Mouse (Mus musculus): ENCODE results near the gene Kazn.

The Kazn gene

DNA sequence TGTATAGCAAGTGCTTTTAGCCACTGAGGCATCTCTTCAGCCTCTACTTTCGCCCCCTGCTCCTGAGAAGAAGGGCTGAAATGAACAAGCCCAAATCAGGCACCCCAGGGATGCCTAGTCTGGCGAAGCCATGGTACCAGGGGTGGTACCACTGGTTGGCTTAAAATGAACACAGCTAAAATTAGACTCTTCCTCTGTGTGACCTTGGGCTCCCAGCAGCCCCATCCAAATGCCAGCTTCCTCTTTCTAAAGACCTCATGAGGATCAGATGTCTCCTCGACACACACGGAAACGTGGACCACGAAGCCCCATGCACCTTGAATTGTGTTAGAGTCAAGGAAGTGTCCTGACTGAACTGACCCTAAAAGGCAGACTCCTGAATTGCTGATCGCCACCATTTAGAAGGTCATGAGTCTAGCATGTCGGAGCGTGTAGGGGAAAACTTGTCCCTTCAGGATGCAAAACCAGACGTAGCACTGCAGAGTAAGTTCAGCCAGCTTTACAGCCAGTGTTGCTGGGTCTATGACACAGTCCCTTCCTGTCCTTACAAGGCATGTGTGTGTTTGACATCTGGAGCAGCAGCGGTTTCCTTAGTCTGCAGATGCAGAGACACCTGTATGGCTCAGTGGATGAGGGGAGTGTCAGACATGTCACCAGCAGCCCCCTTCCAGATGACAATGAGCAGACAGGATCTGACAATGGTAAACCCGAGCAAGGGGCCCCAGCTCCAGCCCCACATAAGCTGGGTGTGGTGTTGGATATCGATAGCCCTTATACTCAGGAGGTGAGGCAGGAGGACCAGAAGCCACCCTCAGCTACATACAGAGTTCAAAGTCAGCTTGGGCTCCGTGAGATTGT is 159.3 kb downstream of the Kazn start:
- DNase-seq (ENCODE audit: low spot score) = no peak

DNA sequence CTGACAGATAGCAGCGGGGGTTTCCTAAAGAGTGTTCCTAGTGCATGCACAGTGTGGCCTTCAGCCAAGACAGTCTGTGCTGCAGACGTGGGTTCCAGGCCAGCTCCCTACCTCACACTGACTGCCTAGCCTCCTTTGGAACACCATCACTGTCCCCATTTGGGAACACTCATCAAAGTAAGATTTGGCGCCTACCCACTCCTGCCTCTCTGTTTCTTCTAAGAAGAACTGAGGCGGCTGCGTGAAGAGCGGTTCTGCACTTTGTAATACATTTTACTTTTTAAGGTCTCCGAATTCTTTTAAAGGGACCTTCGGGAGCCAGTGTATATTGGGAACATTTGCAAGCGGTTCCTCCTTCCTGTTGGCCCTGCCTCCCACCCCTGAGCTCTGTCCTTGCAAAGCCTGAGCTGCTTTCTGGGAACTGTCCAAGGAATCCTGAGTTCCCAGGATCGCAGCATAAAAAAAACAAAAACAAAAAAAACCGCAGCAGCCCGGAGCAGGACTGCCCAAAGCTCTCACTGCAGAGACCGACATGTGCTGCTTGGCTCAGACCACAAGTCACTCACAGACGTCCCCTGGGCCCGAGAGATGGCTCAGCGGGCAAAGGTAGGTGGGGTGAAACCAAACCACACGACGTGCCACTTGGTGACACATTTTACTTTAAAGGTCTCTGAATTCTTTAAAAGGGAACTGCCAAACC is 161.5 kb downstream of the Kazn start:
- DNase-seq (ENCODE audit: low spot score) = no peak

DNA sequence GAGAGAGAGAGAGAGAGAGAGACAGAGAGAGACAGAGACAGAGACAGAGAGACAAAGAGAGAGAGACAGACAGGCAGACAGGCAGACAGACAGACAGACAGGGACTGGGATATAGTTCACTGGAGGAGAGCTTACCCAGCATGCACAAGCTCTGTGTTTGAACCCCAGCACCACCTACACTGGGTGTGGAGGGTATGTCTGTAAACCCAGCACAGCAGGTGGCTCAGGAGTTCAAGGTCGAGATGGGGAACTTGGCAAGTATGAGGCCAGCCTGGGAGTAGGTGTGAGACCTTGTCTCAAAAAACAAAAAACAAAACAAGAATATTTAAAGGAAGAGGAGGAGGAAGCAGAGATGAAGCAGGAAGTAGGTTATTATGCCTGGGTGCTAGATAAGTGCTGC is 162.3 kb downstream of the Kazn start:
- DNase-seq (ENCODE audit: low spot score) = no peak

DNA sequence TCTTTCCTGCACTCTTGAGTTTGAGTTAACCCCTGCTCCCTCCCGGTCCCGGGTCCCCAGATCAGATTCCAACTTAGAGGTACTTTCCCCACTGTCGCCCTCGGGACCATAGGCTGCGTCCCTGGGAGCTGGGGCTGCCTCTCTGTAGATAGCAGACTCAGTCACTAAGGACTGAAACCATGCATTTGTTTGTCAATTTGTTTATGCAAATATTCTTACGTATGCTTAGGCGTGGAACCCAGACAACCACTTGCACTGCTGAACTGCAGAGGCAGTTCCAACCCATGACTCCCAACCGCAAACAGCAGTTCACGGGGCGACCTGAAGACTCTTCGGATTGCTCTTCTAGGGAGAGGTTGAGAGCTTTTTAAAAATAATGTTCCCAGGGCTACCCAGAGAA is 163.3 kb downstream of the Kazn start:
- no peak for DNase-seq (ENCODE audit: low spot score)

DNA sequence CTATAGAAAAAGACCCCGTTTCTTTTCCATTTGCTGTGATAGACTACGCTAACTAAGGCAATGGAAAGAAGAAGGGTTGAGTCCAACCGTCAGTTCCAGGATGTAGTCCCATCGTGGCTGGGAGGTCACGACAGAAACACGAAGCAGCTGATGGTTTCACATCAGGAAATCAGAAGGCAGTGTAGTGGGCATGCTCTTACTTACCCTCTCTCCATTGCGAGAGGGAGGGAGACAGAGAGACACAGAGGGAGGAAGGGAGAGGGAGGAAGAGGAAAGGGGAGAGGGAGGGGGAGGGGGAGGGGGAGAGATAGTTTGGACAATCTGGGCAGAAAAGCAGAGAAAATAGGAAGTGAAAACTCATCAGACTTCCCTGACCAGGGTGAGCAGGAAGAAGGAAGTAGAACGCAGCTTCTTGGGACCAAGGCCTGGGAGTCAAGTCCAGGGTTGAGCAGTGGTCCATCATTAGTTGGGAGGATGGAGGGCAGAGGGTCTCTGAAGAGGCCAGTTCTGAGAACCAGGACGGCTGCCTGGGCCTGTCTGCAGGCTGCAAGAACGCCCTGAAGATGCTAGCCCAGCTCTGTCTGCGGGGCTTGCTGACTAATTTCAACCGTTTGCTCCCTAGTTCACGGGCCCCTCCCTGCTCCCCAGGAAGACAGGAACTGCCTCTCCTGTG is 165.0 kb downstream of the Kazn start:
- DNase-seq (ENCODE audit: low spot score) = no peak

DNA sequence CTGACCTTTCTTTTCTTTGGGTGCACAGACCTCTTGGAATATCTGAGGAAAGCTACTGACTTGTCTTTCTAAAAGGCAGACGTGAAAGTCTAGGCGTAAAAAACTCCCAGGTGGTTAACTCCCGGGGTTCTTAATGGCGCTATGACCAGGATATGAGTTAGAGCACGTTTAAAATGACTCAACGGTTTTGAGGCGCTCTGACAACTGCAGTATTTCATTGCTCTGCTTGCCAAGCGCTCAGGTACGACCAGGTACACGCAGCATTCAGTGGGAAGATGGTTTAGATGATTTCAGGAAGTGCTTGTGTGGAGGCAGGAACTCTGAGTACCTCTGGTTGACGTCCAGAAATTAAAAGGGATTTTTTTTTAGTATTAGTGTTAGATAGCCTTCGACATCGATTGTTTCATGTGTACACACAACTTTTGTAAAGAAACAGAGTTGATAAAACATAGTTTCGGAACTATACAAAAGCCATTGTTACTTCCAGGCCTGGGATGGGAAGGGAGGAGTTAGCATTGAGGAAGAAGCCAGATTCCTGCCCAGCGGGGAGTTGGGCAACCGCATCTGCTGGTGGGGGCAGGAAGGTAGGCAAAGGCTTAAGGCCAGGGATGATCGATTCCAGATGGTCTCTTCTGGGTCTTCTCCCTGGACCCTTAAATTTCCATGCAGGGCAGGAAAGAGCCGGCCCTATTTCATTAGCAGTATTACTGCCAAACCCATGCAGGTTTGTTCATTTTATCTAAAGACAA is 167.8 kb downstream of the Kazn start:
- DNase-seq (ENCODE audit: low spot score) = no peak

DNA sequence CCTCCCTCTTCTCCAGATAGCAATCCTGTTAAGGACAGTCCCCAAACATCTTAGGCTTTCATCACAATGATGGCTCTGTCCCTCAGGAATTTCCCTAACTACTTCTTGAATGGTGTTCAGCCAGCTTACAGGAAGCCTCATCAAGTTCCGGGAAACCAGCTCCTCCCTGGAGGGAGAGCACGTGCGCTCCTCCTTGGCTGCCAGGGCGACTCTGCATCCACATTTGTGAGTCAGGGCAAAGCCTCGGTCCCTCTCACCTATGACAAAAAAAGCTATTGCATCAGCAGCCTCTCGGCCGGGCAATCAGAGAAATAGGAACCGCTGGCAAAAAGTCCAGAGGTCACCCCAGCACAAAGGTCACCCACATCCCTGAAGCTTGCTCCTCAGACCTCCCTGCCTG is 168.4 kb downstream of the Kazn start:
- no peak for DNase-seq (ENCODE audit: low spot score)

DNA sequence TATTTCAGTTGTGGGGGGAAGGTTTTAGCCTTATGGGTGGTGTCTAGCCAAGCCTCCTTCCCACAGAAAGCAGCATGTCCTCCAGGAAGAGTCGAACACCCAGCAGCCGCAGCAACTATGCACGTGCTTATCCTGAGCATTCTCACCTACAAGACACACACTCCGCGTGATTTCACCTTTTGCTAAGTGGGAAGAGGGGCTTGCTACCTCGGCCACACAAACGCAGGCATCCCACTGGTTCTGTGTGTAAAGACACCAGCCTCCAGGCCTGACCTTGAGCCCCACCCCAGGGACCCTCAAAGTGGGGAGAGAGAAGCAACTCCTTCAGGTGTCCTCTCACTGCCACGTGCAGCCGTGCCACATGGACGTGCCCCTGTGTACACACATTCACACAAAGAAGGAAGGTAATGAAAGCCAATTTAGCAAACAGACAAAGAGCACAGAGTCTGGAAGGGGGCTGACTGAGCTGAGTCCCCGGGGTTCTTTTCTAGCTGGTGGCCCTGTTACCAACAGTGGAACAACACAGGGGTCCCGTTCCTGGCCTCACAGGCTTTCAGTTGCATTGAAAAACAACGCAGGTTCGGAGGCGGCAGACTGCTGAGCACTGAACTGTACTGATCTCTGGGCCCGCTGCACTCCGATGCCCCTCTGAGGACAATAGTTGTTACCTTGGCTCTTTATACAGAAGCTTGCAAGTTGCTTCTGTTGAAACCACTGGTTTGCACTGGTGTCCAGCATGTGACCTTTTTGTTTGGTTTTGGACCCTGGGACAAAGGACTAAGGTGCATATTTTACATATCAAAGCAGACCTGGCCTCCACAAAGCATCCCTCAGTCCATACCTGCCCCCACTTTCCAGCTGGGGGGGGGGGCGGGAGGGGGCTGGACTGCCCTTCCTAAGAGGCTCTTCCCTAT is 170.0 kb downstream of the Kazn start:
- no peak for DNase-seq (ENCODE audit: low spot score)

DNA sequence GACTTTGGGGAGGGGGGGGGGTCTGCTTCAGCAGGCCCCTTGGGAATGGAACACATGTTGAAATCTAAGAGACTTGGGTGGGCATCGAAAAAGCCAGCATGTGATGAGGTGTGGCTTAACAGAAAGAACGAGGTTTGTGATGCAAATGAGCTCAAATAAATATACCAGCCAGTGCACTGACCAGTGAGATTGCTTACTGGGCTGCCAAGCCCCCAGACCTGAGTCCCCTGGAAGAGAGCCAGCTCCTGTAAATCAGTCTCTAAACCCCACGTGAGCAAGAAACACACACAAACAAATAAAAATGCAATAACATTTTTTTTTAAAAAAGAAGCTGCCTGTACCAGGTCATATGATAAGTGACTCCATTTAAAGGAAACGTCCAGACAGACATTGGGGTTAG is 172.6 kb downstream of the Kazn start:
- no peak for DNase-seq (ENCODE audit: low spot score)

DNA sequence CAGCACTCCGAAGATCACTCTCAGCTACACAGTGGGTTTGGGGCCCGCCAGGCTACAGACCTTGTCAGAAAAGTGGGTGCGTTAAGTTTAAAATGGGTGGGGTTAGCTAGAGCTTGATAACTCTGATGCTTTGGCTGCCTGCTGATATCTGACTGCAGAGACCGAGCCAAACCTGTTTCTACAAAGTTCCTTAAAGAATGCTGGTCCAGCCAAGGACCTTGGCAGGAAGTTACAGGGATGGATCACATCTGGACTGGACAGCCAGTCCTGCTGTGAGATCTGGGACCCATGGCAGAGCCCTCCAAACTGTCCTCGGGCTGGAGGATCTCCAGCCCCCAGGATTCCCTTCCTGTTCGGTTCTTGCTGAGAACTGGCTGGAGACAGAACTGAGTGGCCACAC is 173.4 kb downstream of the Kazn start:
- no peak for DNase-seq (ENCODE audit: low spot score)

DNA sequence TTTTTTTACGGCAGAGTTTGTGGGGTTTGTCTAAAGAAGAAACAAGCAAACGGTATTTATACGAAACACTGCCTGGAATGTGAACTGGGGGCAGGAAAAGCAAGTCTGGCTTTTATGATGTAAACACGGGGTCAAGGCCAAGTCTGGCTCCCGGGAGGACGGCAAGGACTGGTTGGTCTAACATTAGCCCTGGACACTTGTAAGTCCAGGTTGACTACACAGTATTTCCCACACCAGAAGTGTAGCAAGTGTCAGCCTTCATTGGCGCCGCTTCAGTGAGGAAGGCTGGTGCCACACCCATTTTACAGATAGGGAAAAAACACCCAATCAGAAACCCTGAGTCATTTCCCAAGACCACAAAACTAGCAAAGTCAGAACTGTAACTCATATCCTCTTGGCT is 173.9 kb downstream of the Kazn start:
- no peak for DNase-seq (ENCODE audit: low spot score)

DNA sequence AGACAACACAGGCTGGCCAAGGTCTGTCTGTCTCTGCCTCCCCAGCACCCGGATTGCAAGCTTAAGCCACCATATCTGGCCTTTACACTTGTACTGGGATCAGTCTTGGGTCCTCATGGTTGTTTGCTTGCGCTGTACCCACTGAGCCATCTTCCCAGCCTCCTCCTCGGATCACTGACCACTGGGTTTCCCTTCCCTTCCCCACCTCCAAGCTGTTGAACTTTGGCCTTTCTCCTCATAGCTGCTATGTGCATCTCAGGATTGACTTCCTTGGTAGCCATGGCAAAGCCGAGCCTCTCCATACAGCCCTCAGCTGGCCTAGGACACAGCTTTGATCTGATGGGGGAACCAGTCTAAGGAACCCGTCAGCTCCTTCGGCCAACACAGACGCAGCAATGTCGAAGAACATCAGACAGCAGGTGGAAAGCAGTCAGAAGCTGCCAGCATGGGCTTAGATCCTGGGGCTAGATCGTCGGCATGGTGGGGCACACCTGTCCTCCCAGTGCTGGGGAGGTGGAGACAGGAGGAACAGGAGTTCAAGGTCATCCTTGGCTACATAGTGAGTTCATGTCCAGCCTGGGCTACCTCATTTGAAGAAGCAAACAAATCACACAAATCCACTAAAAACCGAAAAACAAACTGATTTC is 174.5 kb downstream of the Kazn start:
- no peak for DNase-seq (ENCODE audit: low spot score)

DNA sequence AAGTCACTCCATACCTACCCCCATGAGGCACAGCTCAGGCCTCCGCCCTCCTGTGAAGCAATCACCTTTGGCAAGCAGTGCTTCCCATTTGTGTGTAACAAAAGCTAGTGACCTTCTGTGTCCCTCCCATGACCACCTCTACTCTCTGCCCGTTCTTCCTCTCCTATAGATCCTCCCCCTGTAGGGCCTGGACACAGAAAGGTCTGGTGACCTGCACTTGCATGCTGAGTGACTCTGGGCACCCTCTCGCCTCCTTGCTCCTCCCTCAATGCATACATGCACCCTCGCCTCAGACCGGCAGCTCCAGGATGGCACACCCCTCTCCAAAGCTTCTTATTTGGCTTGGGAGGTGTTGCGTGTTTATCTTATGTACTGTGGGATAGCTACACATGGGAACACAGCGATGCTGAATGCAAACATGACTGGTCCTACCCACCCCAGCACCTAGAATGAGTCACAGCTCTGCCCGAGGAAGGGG is 176.1 kb downstream of the Kazn start:
- no peak for DNase-seq (ENCODE audit: low spot score)

DNA sequence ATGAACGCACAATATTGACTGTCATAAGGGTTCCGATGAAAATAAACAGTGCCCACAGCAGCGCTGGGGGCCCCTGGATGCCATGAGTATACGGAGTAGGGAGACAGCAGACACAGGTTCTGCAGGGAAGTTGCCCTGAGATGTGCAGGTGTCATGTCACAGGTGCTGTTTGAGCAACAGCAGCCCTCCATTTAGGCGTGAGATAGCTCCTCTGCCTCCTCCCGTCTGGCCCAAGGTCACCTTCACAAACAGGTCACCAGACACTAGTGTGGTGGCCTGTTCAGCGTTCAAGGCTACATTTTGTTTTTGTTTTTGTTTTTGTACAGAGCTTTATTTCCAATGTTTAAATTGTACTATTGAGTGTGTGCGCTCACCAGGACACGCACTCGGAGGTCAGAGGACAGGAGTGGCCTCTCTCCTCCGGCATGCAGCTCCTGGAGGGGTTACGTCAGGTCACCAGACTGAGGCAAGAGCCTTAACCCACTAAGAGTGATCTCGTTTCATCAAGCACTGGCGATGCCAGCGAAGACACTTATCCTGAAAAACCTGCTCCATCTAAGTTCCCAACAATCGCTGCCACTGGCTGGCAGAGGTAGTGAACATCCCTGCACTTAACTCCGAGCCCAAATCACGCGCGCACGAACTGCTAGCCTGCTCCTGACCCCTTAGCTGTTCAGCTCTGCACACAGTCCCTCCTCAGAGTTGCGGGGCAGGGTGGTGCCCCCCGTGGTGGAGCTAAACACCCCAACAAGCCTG is 177.5 kb downstream of the Kazn start:
- DNase-seq (ENCODE audit: low spot score) = no peak

DNA sequence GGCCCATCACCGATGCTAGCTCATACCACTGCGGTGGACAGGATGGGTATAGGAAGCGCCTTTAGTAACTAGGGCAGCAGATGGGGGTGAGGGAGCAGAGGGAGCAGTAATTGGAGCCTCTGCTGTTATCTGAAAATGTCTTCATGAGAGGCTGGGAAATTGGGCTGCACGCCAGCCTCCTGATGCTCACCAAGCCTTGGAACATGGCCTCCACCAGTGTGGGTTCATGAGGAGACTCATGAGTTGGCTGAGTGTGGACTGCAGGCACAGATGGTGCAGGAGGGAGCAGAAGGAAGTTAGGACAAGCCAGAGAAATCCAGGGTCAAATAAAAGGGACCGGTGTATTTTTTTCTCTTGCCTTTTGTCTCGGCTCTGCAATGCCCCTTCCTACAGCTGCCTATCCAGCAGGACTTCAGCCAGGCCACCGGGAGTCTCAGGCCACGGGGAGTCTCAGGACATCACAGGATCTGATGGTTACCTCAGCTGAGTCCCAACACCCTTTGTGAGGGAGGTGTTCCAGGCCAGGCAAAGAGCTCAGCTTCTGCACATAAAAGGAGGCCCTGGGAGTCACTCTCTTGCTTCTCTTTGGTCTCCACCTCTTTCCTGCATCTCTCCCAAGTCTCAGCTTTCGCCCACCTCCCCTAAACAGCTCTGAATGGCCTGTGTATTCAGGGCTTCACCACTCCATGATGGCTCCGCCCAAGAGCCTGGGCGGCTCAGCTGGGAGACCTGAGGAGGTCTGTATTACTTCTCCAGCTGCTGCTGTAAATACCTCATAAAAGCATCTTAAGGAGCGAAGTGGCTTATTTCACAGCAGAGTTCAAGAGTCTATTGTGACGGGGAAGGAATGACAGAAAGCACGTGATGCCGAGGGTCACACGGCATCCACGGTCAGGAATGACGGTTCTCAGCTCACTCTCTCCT is 178.5 kb downstream of the Kazn start:
- DNase-seq (ENCODE audit: low spot score) = no peak

DNA sequence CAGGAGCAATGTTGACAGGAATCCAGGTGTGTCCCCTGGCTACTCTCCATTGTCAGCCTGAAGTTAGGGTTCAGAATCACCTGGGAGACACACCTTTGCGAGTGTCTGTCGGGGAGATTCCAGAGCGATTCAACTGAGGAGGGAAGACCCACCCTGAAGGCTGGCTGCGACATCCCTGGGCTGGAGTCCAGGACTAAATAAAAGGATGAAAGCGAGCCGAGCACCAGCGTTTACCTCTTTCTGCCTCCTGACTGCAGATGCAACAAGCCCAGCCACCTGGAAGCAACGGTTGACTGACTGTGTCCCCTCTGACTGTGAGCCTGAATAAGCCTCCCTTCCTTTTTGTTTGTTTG is 179.4 kb downstream of the Kazn start:
- no peak for DNase-seq (ENCODE audit: low spot score)

DNA sequence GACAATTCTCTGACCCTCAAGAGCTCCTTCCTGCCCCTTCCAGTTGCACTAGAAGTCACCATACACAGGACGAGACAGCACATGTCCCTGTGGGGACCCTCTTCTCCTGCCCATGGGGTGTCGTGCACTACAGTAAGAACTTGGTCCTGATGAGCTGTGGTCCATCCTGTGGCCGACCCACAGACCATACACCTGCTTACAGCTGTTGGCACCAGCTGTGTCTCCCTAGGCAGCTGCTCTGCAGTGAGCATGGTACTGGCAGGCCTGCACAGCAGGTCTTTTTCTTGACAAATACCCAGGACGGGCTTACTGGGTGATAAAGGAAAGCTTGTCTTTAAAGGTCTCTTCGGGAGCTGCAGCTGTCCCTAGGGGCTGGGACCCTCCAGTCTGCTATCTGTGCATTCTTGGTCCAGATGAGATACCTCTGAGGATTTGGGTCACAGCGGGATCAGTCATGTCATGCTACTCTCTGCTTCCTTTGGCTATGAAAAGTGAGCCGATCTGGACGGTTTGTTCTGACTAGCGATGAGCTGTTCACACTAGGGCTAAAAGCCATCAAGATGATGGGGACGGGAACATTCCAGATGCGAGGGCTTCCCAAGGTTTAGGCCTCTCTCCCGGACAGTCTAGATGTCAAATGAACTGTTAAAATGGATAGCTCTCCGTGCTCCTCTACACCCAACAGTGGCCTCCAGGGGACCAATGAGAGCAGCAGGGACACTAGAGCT is 179.9 kb downstream of the Kazn start:
- no peak for DNase-seq (ENCODE audit: low spot score)

DNA sequence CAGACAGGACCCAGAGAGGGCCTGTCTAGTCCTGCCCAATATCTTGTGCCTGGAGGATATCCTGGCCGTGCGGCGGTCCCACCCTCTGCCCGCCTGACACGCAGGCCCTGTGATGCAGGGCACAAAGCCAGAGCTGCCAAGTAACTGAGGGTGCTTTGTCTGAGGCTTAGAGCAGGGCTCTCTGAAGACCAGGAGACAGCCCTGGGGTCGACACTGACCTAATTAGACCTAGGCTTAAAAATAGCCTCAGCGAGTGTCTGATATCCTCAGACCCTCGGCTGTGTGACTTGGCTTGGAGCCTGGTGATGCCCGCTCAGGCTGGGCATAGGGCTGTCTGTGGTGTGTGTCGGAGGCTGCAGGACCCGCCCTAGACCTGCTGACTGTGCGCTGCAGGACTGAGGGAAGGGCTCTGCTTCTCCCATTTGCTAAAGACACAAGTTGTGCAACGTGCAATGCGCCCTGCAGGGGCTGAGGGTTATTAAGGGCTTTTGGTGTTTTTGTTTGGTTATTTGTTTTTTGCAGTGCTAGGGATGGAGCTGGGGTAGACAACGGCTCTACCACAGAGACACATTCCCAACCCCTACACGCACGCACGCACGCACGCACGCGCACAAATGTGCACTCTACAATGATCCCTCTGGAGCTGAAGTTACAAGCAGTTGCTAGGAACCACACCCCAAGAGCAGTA is 181.5 kb downstream of the Kazn start:
- DNase-seq (ENCODE audit: low spot score) = no peak

Data from retina, embryonic 14.5 days (tissue).